Mouse (Mus musculus) stomach, embryonic 16.5 days (tissue): ENCODE results near the gene Rnf166. TPM values are rescaled to one million over a fixed set of nuclear protein-coding genes. Genes with fewer than 3 reads are reported as not detected.

ENCODE experiments used
- ATAC-seq: fragments of 200-750 bp; cut with Nextera tagmentation; 2 replicates; pipeline ENCODE4 v1.8.0; 2017; ENCODE audit warnings: moderate number of reproducible peaks, moderate TSS enrichment; ENCODE audit not compliant: insufficient read depth, low FRiP score
- H3K27ac ChIP-seq: fragments of 300-500 bp; sonication (generic); 2 replicates; pipeline ENCODE4 v1.5.1; 2014; ENCODE audit warnings: low read length
- H3K27me3 ChIP-seq: fragments of 300-500 bp; sonication (generic); 2 replicates; pipeline ENCODE4 v1.6.1; 2014; ENCODE audit warnings: low read length, control low read depth, mixed read lengths; ENCODE audit not compliant: control insufficient read depth, insufficient read depth
- H3K36me3 ChIP-seq: fragments of 300-500 bp; sonication (generic); 2 replicates; pipeline ENCODE4 v1.6.1; 2014; ENCODE audit warnings: low read length; ENCODE audit not compliant: control insufficient read depth, insufficient read depth
- H3K4me1 ChIP-seq: fragments of 300-500 bp; sonication (generic); 2 replicates; pipeline ENCODE4 v1.6.1; 2014; ENCODE audit warnings: low read length, control low read depth, mixed read lengths; ENCODE audit not compliant: control insufficient read depth, insufficient read depth
- H3K4me2 ChIP-seq: fragments of 300-500 bp; sonication (generic); 2 replicates; pipeline ENCODE4 v1.6.1; 2014; ENCODE audit warnings: low read depth, low read length, mixed read lengths
- H3K4me3 ChIP-seq: fragments of 300-500 bp; sonication (generic); replicated peaks from 2 replicates; pipeline ENCODE4 v1.5.1; 2014; ENCODE audit warnings: mild to moderate bottlenecking, low read length
- H3K9ac ChIP-seq: fragments of 300-500 bp; sonication (generic); 2 replicates; pipeline ENCODE4 v1.6.1; 2014; ENCODE audit warnings: low read length
- H3K9me3 ChIP-seq: fragments of 300-500 bp; sonication (generic); replicated peaks from 2 replicates; pipeline ENCODE4 v1.6.1; 2016; ENCODE audit warnings: low read length, control low read depth; ENCODE audit not compliant: control insufficient read depth
- WGBS: fragments of 180-500 bp; shearing (Covaris S2); extraction: QIAGEN DNeasy Blood & Tissue Kit; methylation state at CpG from one replicate; pipeline ENCODE4 v1.1.7; 2014; 5-methylcytosine and 5-hydroxymethylcytosine counted together
- polyA plus RNA-seq: library from polyadenylated mRNA; unstranded; fragments of >200 nt; fragmentation: Nextera tagmentation; extraction: Ambion mirVana; gene quantifications from 2 replicates; pipeline ENCODE4 v1.2.1, GENCODE M21; 2015

Rnf166 gene
- polyA plus RNA-seq: 31.3 and 36.4 TPM in 2 replicates

DNA sequence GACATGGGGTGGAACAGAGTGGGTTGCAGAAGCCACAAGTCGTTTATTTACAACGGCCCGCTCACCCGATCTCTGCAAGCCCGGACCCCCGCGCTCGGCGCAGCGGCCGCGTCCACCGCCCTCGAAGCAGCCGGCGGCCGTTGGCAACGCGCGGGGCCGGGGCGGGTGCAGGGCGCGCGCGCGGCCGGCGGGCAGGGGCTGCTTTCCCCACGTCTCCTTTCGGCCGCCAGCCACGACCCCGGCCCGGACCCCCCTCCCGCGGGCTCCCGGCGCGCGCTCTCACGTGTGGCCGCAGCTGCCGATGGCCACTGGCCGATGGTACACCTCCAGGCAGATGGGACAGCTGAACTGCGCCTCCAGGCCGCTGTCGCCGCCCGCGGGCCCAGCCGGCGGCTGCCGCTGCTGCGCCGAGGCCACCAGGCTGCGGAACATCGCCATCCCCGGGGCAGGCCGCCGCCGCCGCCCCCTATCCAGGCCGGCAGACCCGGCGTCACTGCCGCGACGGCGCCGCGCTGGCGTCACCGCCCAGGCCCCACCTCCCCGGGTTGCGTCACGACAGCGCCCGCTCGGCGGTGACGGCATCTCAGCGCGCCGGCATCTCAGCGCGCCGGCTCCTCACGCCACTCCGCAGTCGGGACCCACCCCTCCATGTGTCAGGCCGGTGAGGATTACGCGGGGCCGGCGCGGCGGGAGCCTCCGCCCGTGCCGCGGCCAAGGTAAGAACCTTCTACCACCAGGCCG lies at the start of gene Rnf166, which contains the start of gene Ctu2:
Gene Rnf166, minus strand, starts transcription at position 485 of the 741 bp plus-strand sequence.
Gene Ctu2, plus strand, starts transcription at position 564 of the 741 bp plus-strand sequence.
- peak within 1 kb of the TSS; percentile 73 for H3K4me3 ChIP-seq
- peak within 1 kb of the TSS; percentile 43 for H3K27ac ChIP-seq
- H3K4me1 ChIP-seq: peaks cover 22% of the 10 kb centered on the region
- H3K27me3 ChIP-seq: no peaks in the 10 kb centered on the region
- peak within 1 kb of the TSS; percentile 66 for H3K4me2 ChIP-seq
- no peaks in the 10 kb centered on the region for H3K9me3 ChIP-seq
- peak within 1 kb of the TSS; percentile 84 for H3K9ac ChIP-seq
- WGBS: under 1% methylated on average over 86 of the region's 103 CpGs
- ATAC-seq: peak; percentile 94
- peaks cover 5% of the 10 kb centered on the region; the same call in 1 of the 2 replicates for H3K36me3 ChIP-seq

DNA sequence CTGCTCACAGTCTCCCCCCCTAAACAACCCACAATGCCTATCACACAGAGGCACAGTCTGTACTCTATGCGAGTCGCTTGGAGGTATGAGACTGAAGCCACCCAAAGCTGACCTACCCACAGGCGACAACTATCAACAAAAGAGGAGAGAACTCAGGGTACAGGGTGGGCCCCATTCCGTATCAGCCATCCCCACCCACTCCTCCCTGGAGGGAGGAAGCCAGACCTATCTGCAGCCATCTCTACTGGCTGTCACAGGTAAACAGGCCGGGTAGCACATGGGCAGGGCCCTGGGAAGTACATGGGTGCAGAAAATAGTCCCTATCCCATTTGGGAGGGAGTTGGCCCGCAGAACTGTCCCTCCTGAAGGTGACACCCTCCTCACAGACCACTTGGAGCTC lies 49.1 kb upstream of the Rnf166 start:
- no peaks in the 10 kb centered on the region for H3K36me3 ChIP-seq
- peak overlapping the region; percentile 4; the same call in 1 of the 2 replicates for H3K27ac ChIP-seq
- no peaks in the 10 kb centered on the region for H3K27me3 ChIP-seq
- H3K4me2 ChIP-seq: no peak overlapping the region
- H3K4me1 ChIP-seq: peaks cover 40% of the 10 kb centered on the region
- no peak for ATAC-seq
- H3K4me3 ChIP-seq: no peak overlapping the region
- peak overlapping the region; percentile 7; the same call in 1 of the 2 replicates for H3K9ac ChIP-seq
- 65% methylated on average over 6 of the region's 6 CpGs for WGBS
- H3K9me3 ChIP-seq: no peaks in the 10 kb centered on the region

DNA sequence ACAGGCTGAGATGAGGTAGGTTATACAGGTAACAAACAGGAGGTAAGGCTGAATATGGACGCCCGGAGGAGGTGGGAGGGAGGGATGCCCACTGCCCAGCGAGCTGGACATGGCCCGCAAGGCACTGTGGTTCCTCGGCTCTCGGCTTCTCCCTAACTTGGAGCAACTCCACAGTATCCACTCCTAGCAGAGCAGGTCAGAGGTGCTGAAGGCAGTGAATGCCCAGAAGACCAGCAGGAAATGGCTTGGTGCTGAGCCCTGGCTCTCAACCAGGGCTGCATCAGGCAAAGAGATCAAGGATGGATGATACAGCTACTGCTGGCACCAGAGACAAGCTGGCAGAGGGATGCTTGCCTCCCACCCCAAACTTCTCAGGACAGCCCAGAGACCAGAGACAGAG lies 48.6 kb upstream of the Rnf166 start:
- Histone ChIP-seq H3K27ac (0 out of 2 replicates have a peak overlapping the region, but pooled peaks have one; percentile 38), H3K4me3 (no peak overlapping the region), H3K27me3 (no peaks in the 10 kb centered on the region), H3K4me2 (no peak overlapping the region), H3K4me1 (peaks cover 40% of the 10 kb centered on the region), H3K36me3 (no peaks in the 10 kb centered on the region), H3K9me3 (no peaks in the 10 kb centered on the region), H3K9ac (peak overlapping the region; percentile 48; the same call in 1 of the 2 replicates)
- ATAC-seq: no peak
- WGBS: 70% methylated on average over 6 of the region's 6 CpGs

DNA sequence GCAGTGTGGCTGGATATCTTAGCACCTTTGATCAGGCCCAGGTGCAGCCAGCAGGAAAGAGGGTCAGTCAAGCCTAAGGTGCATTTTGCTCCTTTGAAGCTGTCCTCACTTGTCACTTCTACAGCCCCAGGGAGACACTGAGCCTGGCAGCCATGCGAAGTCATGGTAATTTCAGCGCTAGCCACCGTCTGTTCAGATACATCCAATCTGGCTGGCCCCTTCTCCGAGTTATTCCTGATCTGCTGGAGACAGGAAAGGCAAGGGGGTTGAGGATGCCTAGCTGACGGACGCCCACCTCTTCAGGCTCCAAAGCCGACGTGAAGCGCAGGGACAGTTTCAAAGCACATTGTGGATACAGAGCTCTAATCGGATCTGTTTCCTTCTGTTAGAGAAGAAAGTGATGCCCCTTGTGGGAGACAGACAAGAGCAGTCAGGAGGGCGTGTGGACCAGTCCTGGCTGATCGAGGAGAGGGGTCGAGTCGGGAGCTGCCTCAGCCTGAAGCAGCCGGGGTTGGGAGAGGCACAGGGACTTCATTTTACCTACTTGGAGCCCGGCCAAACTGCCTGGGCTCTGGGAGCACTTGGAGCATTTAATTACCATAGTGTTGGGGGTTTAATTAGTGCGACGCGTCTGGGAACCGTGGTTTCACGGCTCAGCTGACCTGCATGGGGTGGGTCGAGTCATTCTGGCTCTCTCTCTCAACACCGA lies 47.9 kb upstream of the Rnf166 start:
- Histone ChIP-seq H3K27ac (peak overlapping the region; percentile 84), H3K9me3 (no peaks in the 10 kb centered on the region), H3K4me2 (peak overlapping the region; percentile 34), H3K4me3 (no peak overlapping the region; the same call in none of the 2 replicates), H3K4me1 (peaks cover 43% of the 10 kb centered on the region), H3K9ac (peak overlapping the region; percentile 48), H3K36me3 (no peaks in the 10 kb centered on the region), H3K27me3 (no peaks in the 10 kb centered on the region)
- ATAC-seq: no peak
- WGBS: 26% methylated on average over 23 of the region's 23 CpGs

DNA sequence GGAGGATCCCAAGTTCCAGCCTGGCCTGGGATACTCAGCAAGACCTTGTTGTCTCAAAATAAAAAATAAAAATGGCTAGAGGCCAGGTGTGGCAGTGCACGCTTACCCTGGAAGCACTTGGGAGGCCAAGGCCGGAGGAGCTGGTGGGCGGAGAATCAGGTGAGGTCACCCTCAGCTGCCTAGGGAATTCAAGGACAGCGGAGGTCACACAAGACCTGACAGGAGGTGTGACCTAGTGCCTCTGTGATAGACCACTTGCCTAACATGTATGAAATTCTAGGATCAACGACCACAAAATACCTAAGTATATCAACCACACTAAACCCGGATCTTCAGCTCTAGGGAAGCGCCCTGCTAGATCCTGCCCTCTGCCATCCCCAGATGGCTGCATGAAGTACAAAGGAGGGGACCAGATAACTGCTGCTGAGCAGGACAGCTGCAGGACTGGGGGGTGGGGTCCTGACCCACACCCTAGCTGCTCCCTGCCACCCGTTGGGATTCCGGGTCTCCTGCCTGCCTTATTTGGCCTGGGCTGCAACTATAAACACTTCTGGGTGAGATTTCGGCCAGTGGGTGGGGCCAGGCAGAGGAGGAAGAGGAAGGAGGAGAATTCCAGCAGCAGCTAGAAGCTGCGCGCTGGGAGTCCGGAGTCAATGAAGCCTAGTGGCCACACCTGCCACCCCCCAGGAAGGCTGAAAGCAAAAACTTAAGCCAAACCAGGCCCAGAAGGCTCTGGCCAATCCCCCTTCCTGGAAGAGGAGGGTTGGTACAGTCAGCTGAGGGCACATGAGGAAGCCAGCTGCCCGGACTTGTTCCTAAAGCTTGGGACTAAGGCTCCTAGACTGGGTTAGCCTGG lies 47.2 kb upstream of the Rnf166 start:
- ATAC-seq: peak; percentile 41
- Histone ChIP-seq H3K36me3 (no peaks in the 10 kb centered on the region), H3K4me3 (no peak overlapping the region; the same call in 1 of the 2 replicates), H3K4me1 (peaks cover 51% of the 10 kb centered on the region), H3K27ac (peak overlapping the region; percentile 84), H3K27me3 (no peaks in the 10 kb centered on the region), H3K9ac (peak overlapping the region; percentile 48), H3K9me3 (no peaks in the 10 kb centered on the region), H3K4me2 (peak overlapping the region; percentile 34)
- WGBS: 41% methylated on average over 14 of the region's 14 CpGs

DNA sequence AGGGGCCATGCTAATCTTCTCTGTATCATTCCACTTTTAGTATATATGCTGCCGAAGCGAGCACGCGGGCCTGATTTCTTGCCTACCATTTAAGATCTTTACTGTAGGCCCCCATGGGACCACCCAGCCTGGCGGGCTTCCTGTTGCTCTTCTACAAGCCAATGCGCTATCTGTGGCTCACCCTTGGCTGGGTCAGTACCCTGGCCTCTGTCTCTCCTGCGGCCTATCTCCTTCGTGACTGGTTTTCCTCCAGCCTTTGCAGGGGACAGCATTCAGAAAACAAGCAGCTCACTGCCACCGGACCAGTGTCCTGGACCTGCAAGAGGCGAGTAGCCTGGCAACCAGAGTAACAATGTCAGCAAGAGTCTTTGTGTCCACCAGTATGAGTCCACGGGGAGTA lies 44.7 kb upstream of the Rnf166 start:
- no peak for ATAC-seq
- H3K4me3 ChIP-seq: no peak overlapping the region
- H3K9ac ChIP-seq: no peak overlapping the region
- no peaks in the 10 kb centered on the region for H3K36me3 ChIP-seq
- no peaks in the 10 kb centered on the region for H3K9me3 ChIP-seq
- no peaks in the 10 kb centered on the region for H3K27me3 ChIP-seq
- no peak overlapping the region for H3K4me2 ChIP-seq
- 77% methylated on average over 11 of the region's 11 CpGs for WGBS
- H3K4me1 ChIP-seq: peaks cover 56% of the 10 kb centered on the region
- peak overlapping the region; percentile 44 for H3K27ac ChIP-seq

DNA sequence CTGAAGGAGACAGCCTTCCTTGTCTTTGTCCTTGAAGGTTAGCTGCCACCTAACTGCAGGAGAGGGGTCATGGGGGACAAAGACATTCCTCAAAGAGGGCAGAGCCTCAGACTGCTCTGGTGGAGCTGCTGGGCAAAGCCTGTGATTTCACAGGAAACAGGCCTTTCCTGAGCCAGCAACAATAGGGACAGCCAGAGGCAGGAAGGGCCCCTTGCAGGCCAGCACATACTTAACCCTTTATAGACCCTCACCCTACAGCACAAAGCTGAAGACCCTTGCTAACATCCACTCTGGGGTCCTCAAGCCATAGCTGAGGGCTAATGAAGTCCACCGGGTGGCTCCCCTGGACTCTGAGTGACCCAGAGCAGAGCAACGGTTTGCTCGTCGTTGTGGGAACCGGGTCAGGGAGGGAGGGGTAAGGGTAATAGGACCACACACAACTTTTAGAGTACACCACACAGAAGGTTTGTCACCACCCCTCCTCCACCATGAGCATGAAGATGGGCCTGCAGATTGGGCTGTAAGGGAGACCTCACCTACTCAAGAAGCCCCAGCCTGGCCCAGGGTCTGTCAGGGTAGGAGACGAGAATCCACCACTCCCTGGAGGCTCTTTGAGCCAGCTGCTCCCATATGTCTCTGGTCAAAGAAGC lies 41.8 kb upstream of the Rnf166 start:
- peak; percentile 66 for ATAC-seq
- no peaks in the 10 kb centered on the region for H3K36me3 ChIP-seq
- no peaks in the 10 kb centered on the region for H3K27me3 ChIP-seq
- H3K27ac ChIP-seq: peak overlapping the region; percentile 92
- WGBS: 16% methylated on average over 6 of the region's 6 CpGs
- H3K4me1 ChIP-seq: peaks cover 32% of the 10 kb centered on the region
- H3K9ac ChIP-seq: peak overlapping the region; percentile 47
- no peak overlapping the region for H3K4me3 ChIP-seq
- H3K4me2 ChIP-seq: peak overlapping the region; percentile 12; the same call in 1 of the 2 replicates
- no peaks in the 10 kb centered on the region for H3K9me3 ChIP-seq

DNA sequence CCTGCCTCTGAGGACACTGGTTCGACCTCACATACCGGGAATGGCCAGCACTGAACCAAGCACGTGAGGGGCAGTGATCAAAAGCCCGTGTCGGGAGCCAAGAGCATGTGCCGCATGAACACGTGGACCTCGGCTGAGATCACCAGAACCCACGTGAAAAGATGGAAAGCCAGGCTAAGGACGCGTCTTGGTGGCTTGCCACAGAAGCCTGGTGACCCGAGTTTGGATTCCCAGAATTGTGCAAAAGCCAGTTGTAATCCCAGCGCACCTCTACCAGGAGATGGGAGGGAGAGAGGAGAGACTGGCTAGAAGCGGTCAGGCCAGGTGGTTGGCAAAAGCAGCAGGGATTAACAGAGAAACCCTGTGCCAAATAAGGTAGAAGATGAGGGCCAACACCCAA lies 39.8 kb upstream of the Rnf166 start:
- Histone ChIP-seq H3K27me3 (no peaks in the 10 kb centered on the region), H3K9ac (no peak overlapping the region), H3K4me3 (no peak overlapping the region), H3K27ac (no peak overlapping the region; the same call in 1 of the 2 replicates), H3K4me1 (peaks cover 49% of the 10 kb centered on the region), H3K36me3 (no peaks in the 10 kb centered on the region), H3K4me2 (no peak overlapping the region), H3K9me3 (no peaks in the 10 kb centered on the region)
- WGBS: 90% methylated on average over 14 of the region's 14 CpGs
- ATAC-seq: no peak
